Mouse (Mus musculus) splenic B cell, adult 2 months (primary cell): Measurements from ENCODE around the gene Pik3ap1.
"Not testable (repeated sequence)": the region's sequence is repeated elsewhere in the genome, so short reads cannot be mapped to it uniquely, and the experiment has no call there.

Experiments used
- DNase-seq: peaks from one replicate; pipeline ENCODE4 v3.0.0-alpha.2; 2011; ENCODE audit warnings: low read depth, low spot score
- H3K27me3 ChIP-seq: 2 replicates; pipeline ENCODE4 v1.6.1; 2012; ENCODE audit warnings: mild to moderate bottlenecking, low read length, moderate library complexity, mixed read lengths; ENCODE audit not compliant: control insufficient read depth, poor library complexity, insufficient read depth, severe bottlenecking
- H3K36me3 ChIP-seq: 2 replicates; pipeline ENCODE4 v1.6.1; 2012; ENCODE audit warnings: mild to moderate bottlenecking, low read length, moderate library complexity, mixed read lengths; ENCODE audit not compliant: control insufficient read depth, poor library complexity, insufficient read depth, severe bottlenecking

The Pik3ap1 gene

GRCm38 (mm10) chr19:41330401-41330800 is 54.5 kb downstream of the Pik3ap1 start:
- Histone ChIP-seq H3K27me3 (no peaks in the 10 kb centered on the region), H3K36me3 (peaks cover 24% of the 10 kb centered on the region)
- no peak for DNase-seq

GRCm38 (mm10) chr19:41329961-41330360 is 54.9 kb downstream of the Pik3ap1 start:
- peak; percentile 42 for DNase-seq

GRCm38 (mm10) chr19:41328743-41329142 is 56.2 kb downstream of the Pik3ap1 start:
- DNase-seq, result peak; percentile 95
- peaks cover 27% of the 10 kb centered on the region for H3K36me3 ChIP-seq
- H3K27me3 ChIP-seq, result no peaks in the 10 kb centered on the region

More at GRCm38 (mm10) chr19:41329961-41330360, 54.9 kb downstream of the Pik3ap1 start:
- H3K36me3 ChIP-seq, result peaks cover 24% of the 10 kb centered on the region
- no peaks in the 10 kb centered on the region for H3K27me3 ChIP-seq

DNA sequence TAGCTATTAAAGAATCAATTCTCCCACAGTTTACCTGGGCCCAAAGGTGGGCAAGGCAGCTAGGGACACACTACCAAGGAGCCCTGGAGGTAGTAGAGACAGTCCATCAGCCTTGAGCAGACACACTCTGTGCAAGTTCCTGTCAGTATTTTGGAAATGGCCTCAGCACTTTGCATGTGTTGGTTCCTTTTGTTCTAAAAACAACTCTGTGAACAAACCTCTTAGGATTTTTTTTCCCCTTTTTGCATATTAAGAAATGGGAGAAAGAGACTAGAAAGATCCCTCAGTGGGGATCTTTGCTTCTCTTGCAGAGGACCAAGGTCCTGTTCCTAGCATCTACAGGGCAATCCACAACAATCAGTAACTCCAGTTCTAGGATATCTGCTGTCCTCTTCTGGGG is 61.1 kb downstream of the Pik3ap1 start:
- DNase-seq, result no peak
- Histone ChIP-seq H3K27me3 (no peaks in the 10 kb centered on the region), H3K36me3 (peaks cover 32% of the 10 kb centered on the region)

DNA sequence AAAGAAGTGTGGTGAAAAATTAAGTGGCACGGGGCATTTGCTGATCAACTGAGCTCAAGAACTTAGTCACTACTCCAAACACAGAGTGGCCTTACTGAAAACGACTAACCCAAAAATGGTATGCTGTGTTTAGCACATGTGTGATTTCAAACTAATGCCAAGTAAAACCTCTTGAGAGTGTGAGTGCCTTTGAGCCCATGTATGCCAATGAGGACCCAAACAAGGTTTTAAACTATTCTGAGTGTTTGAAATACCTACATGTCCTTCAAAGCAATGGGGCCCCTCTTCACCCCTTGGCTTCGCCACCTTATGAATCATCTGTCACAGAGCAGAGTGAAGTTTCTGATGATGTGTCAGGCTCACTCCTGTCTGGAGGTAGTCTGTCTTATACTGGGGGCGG is 61.8 kb downstream of the Pik3ap1 start:
- DNase-seq, result no peak
- Histone ChIP-seq H3K27me3 (no peaks in the 10 kb centered on the region), H3K36me3 (peaks cover 35% of the 10 kb centered on the region)

GRCm38 (mm10) chr19:41321149-41321548 is 63.8 kb downstream of the Pik3ap1 start:
- Histone ChIP-seq H3K27me3 (no peaks in the 10 kb centered on the region), H3K36me3 (peaks cover 34% of the 10 kb centered on the region)
- no peak for DNase-seq

DNA sequence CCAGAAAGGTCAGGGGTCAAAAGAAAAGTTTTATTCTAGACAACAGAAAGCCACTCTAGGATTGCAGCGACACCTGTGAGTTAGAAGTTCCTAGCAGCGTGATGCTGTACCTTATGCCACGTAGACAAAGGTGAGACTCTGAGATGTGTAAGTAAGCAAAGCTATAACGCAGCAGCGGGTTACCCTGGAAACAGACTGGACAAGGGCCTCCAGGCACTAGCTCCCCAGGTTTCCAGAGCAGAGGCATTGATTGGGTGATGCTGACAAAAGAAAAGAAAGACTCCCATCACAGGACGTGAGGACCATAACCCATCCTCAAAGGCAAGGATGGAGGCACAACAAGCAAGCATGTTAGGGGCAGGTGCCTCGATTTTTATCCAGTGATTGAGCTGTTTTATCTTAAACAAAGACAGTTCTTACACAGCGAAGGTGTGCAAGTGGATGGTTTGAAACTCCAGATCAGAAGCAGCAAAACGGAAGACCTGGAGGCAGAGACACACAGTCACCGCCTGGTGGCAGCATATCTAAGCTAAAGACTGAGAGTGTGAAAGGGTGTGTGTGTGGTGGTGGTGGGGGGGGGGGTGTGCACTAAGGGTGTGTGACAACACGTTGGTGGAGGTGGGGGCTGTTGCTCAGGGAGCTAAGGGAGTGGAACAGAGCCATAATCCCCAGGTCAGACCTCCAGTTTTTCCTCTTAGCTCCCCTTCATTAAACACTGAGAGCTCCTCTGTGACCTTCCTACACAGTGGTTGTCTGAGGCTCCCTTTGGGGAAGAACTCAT is 67.4 kb downstream of the Pik3ap1 start:
- peaks cover 33% of the 10 kb centered on the region for H3K36me3 ChIP-seq
- H3K27me3 ChIP-seq, result no peaks in the 10 kb centered on the region
- DNase-seq, result peak; percentile 81

DNA sequence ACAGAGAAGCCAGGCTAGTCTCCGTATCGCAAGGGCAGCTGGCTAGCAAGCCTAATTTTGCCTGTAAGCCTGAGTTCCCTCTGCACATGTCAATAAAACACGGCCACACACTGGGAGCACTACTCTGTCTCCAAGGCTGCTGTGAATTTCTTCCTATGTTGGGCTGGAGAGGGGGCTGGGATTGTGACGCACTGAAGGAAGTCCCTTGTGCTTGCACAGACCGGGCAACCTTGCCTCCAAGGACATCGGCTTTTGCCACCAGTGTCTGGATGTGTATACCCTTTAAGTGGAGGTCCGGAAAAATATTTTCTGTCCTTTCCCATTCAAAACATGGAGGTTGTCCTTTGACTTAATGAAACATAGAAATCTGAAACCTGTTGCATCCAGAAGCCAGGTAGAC is 70.2 kb downstream of the Pik3ap1 start:
- no peak for DNase-seq
- Histone ChIP-seq H3K27me3 (no peaks in the 10 kb centered on the region), H3K36me3 (peaks cover 33% of the 10 kb centered on the region)

- Histone ChIP-seq H3K36me3 (peaks cover 33% of the 10 kb centered on the region), H3K27me3 (no peaks in the 10 kb centered on the region)
- peak; percentile 72 for DNase-seq
Measured at GRCm38 (mm10) chr19:41313663-41314062, 71.2 kb downstream of the Pik3ap1 start.

GRCm38 (mm10) chr19:41312587-41312986 is 72.3 kb downstream of the Pik3ap1 start:
- not testable (repeated sequence) for DNase-seq, H3K27me3 ChIP-seq

GRCm38 (mm10) chr19:41312027-41312426 is 72.9 kb downstream of the Pik3ap1 start:
- Histone ChIP-seq H3K36me3 (peaks cover 34% of the 10 kb centered on the region), H3K27me3 (no peaks in the 10 kb centered on the region)
- no peak for DNase-seq

More at GRCm38 (mm10) chr19:41312587-41312986, 72.3 kb downstream of the Pik3ap1 start:
- H3K36me3 ChIP-seq, result peaks cover 36% of the 10 kb centered on the region

DNA sequence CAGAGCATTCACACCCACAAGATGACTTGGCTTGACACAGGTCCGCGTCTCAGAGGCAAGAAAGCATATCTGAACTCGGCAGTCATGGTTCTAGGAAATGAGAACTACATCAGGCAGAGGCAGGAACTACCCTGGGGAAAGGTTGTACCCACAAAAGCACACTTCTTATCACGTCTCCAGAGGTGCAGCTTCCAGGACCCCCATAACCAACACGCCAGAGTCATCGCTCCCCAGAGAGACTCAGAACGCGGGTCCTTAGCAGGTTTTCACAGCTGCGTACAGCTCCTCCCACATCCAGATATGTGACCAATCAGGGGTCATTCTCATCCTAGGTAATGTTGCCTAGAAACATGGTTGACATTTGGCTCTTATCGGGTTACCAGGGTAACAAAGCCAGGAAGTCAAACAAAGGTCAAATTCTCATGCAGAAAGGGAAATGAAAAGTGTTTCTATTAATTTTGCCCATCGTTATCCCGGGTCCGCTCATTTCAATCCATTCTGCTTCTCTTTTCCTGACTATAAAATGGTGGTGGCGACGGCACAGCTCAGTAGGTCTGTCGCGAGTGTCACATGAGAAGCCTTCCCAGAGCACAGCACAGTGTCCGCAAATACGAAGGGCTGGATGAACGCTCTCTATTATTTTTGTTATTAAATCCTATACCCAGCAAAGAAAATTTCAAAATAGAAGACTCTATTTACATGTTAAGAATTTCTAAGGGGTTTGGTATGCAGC is 73.8 kb downstream of the Pik3ap1 start:
- DNase-seq, result no peak
- Histone ChIP-seq H3K36me3 (peaks cover 38% of the 10 kb centered on the region), H3K27me3 (no peaks in the 10 kb centered on the region)

DNA sequence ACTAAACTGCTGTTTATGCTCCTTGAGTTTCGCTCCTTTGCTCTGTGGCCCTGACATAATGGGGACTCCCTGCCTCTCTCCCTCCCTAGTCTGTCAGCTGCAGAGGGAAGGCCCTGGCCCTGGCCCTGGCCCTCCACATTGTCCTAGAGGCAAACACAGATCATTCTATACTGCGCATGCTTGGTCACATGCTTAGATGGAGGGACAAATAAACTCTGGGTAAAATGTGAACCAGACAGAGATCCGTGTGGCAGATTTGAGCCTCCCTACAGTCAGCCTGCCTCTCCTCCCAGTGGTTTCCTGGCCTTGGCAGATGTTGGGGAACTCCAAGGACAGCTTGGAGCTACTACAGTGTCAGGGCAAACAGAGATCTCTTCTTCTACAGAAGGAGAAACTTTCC is 81.0 kb downstream of the Pik3ap1 start:
- Histone ChIP-seq H3K27me3 (no peaks in the 10 kb centered on the region), H3K36me3 (peaks cover 41% of the 10 kb centered on the region)
- no peak for DNase-seq

DNA sequence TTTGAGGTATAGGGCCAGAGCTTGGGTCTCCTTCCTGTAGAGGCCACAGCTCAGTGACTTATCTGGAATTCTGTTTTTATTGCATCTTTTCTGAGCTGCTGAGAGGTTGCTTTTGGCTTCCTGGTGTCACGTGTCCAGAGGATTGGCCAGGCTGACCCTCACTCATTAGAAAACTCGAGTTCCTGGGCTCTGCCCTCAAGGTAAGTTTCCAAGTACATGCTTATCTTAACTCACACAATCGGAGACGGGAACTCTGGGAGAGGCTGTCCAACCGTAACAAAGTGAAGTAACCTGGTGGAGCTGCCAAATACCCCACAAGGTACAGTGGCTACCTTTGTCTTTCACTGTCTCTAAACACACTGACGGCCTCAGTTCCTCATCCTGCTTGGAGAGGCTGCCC is 81.5 kb downstream of the Pik3ap1 start:
- H3K27me3 ChIP-seq, result no peaks in the 10 kb centered on the region
- DNase-seq, result no peak

DNA sequence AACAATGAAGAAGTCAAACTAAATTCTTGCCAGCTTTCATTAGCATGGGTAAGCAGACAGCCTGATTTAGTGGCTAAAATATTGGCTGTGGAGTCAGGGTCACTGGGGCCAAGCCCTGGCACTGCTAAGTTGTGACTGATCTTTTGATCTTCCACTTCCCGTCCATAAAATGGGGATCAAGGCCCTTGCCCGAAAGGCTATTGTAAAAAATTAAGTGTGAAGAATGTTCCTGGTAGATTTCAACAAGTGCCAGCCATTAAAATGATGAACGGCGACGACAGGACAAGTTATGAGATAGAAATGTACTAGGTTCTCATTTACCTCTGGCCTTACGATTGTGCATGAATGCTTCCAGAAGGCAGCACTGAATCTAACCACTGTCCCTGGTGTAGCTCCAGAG is 83.0 kb downstream of the Pik3ap1 start:
- Histone ChIP-seq H3K27me3 (no peaks in the 10 kb centered on the region), H3K36me3 (peaks cover 39% of the 10 kb centered on the region)
- no peak for DNase-seq

More for the DNA sequence above, 81.5 kb downstream of the Pik3ap1 start:
- peaks cover 44% of the 10 kb centered on the region for H3K36me3 ChIP-seq
